Mouse (Mus musculus): ENCODE measurements at regions not wholly inside any gene's neighbourhood (a gene's known extent, or its start where the extent isn't known, plus 50 kb on each side); places are given as distances from the start of the nearest gene placed in this dataset.

- DNase-seq (ENCODE audit: low read depth, low spot score): peak; percentile 37
These were observed 56.8 kb upstream of the Edn1 start for GRCm38 (mm10) chr13:42244240-42245086.

GRCm38 (mm10) chr13:42245753-42246409 lies 55.4 kb upstream of the Edn1 start:
- no peak for DNase-seq (ENCODE audit: low read depth, low spot score)
